Mouse (Mus musculus) thymus, adult 2 months (tissue): ENCODE measurements around the gene Zdhhc4. TPM values are rescaled to one million over a fixed set of nuclear protein-coding genes. Genes with fewer than 3 reads are reported as not detected.
A peak's percentile ranks its signal among the peaks of the same experiment; 100 is the strongest.

Experiments used
- DNase-seq: peaks from one replicate; pipeline ENCODE4 v3.0.0; 2021
- H3K27ac ChIP-seq: fragments of 200-500 bp; 2 replicates; pipeline ENCODE4 v1.5.1; 2012; ENCODE audit warnings: low read length, control low read depth; ENCODE audit not compliant: control insufficient read depth, insufficient read depth
- H3K27me3 ChIP-seq: fragments of 200-500 bp; 2 replicates; pipeline ENCODE4 v1.6.1; 2012; ENCODE audit warnings: mild to moderate bottlenecking, low read length, moderate library complexity, mixed read lengths; ENCODE audit not compliant: control insufficient read depth, insufficient read depth
- H3K36me3 ChIP-seq: fragments of 200-500 bp; 2 replicates; pipeline ENCODE4 v1.6.1; 2012; ENCODE audit warnings: mild to moderate bottlenecking, low read length, moderate library complexity; ENCODE audit not compliant: control insufficient read depth, insufficient read depth
- H3K4me1 ChIP-seq: fragments of 200-500 bp; replicated peaks from 2 replicates; pipeline ENCODE4 v1.6.1; 2012; ENCODE audit warnings: low read length; ENCODE audit not compliant: control insufficient read depth, insufficient read depth
- H3K4me3 ChIP-seq: fragments of 200-500 bp; 2 replicates; pipeline ENCODE4 v1.5.1; 2012; ENCODE audit warnings: mild to moderate bottlenecking, low read length, control low read depth, moderate library complexity; ENCODE audit not compliant: control insufficient read depth, insufficient read depth
- CTCF ChIP-seq: fragments of 200-500 bp; IDR thresholded peaks from 2 replicates; pipeline ENCODE4 v1.5.1; 2012; ENCODE audit warnings: mild to moderate bottlenecking, control low read depth, low read length, moderate library complexity, borderline replicate concordance; ENCODE audit not compliant: control insufficient read depth, poor library complexity, insufficient read depth; ENCODE audit errors: extremely low read depth
- POLR2A ChIP-seq: fragments of 200-500 bp; IDR thresholded peaks from 2 replicates; pipeline ENCODE4 v1.6.1; 2012; ENCODE audit warnings: mild to moderate bottlenecking, low read length, control low read depth, moderate library complexity; ENCODE audit not compliant: control insufficient read depth, poor library complexity, insufficient read depth; ENCODE audit errors: extremely low read depth
- WGBS: fragments of 180-500 bp; shearing (Covaris S2); methylation state at CpG from one replicate; pipeline ENCODE4 v1.1.7; 2018; 5-methylcytosine and 5-hydroxymethylcytosine counted together
- polyA plus RNA-seq: library from polyadenylated mRNA; depleted of rRNA; stranded (reverse); fragments of >200 nt; gene quantifications from 2 replicates; pipeline ENCODE4 v1.2.3, GENCODE M21; 2012

Gene Zdhhc4
- polyA plus RNA-seq, 1 experiment: 118 TPM

GRCm38 (mm10) chr5:143298391-143298790, 30.7 kb downstream of the Zdhhc4 start:
- 97% methylated on average over 7 of the region's 7 CpGs for WGBS
- H3K27ac ChIP-seq: no peak overlapping the region
- no peak for DNase-seq
- H3K36me3 ChIP-seq: peaks cover 32% of the 10 kb centered on the region
- H3K27me3 ChIP-seq: peaks cover 6% of the 10 kb centered on the region; the same call in 1 of the 2 replicates
- TF ChIP-seq CTCF (peak; percentile 46; the same call in 1 of the 2 replicates), POLR2A (no peak)
- 0 out of 2 replicates have a peak, but pooled peaks cover under 1% of the 10 kb centered on the region for H3K4me1 ChIP-seq
- no peak overlapping the region for H3K4me3 ChIP-seq

DNA sequence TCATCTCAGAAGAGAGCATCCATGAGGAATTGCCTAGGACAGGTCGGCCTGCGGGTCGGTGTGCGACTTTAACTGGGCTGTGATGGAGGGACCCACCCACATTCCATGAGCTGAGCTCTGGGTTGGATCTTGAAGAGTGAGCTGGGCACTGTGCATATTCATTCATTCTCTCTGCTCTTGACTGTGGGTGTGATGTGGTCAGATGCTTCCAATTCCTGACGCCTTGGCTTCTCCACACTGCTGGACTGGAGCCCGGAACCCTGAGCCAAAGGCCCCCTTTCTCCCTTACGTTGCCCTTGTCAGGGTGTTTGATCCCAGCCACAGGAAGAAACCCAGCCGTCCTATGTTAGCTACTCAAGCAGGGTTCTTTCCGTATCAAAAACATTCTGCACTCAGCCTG, 31.1 kb downstream of the Zdhhc4 start:
- DNase-seq: no peak
- 98% methylated on average over 9 of the region's 9 CpGs for WGBS
- TF ChIP-seq POLR2A (no peak), CTCF (no peak)
- 0 out of 2 replicates have a peak, but pooled peaks cover 2% of the 10 kb centered on the region for H3K4me1 ChIP-seq
- H3K36me3 ChIP-seq: peaks cover 28% of the 10 kb centered on the region
- H3K4me3 ChIP-seq: no peak overlapping the region
- H3K27ac ChIP-seq: no peak overlapping the region
- H3K27me3 ChIP-seq: peaks cover 8% of the 10 kb centered on the region; the same call in 1 of the 2 replicates

- WGBS: 94% methylated on average over 2 of the region's 2 CpGs
- H3K27me3 ChIP-seq: peaks cover 8% of the 10 kb centered on the region; the same call in 1 of the 2 replicates
These were observed 33.7 kb downstream of the Zdhhc4 start for GRCm38 (mm10) chr5:143295330-143295729.

DNA sequence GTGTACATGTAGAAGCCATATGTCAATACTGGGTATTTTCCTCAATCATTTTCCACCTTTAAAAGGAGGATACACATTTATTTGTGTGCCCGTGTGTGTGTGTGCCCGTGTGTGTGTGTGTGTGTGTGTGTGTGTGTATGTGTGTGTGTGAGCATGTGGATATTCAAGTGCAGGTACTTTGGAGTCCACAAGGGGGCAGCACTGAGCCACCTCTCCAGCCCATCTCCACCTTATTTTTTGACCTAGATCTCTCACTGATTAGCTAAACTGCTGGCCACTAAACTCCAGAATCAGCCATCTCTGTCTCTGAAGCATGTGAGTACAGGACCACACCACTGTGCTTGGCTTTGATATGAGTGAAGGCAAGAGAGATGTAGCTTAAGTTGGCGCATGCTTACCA, 34.2 kb downstream of the Zdhhc4 start:
- TF ChIP-seq POLR2A: no peak
- TF ChIP-seq CTCF: no peak
- Histone ChIP-seq H3K36me3 (peaks cover 4% of the 10 kb centered on the region), H3K4me1 (0 out of 2 replicates have a peak, but pooled peaks cover 2% of the 10 kb centered on the region), H3K4me3 (no peak overlapping the region), H3K27me3 (peaks cover 8% of the 10 kb centered on the region; the same call in 1 of the 2 replicates), H3K27ac (no peak overlapping the region)
- 94% methylated on average over 3 of the region's 3 CpGs for WGBS
- no peak for DNase-seq

More at GRCm38 (mm10) chr5:143295330-143295729, 33.7 kb downstream of the Zdhhc4 start:
- no peak for DNase-seq
- TF ChIP-seq CTCF (no peak), POLR2A (no peak)
- H3K27ac ChIP-seq: no peak overlapping the region
- H3K4me1 ChIP-seq: 0 out of 2 replicates have a peak, but pooled peaks cover 2% of the 10 kb centered on the region
- peaks cover 8% of the 10 kb centered on the region for H3K36me3 ChIP-seq
- no peak overlapping the region for H3K4me3 ChIP-seq

DNA sequence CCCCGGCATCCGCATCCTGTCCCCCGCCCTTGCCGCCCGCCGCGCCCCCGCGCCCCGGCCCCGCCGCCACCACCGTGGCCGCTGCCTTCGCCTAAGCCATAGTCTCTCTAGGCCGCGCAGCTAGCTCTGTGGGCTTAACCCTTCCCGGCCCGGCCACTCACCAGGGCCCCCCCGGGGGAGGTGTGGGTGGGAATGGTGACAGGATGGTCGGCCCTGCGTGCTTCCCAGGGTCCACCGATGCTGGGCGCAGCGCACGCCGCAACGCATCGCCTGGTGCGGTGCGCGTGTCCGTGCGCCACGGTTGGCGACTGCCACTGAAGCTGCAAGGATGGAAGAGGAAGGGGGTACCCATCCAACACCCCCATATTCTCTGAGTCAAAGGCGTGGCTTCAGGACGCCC, 35.7 kb downstream of the Zdhhc4 start, which contains the start of gene Zfp853:
TSS of gene Zfp853 (minus strand) at position 220 of the 400 bp plus-strand sequence.
- WGBS: 9% methylated on average over 38 of the region's 38 CpGs
- no peak within 1 kb of the TSS for H3K27ac ChIP-seq
- no peaks in the 10 kb centered on the region for H3K36me3 ChIP-seq
- TF ChIP-seq POLR2A (no peak), CTCF (no peak)
- peaks cover 11% of the 10 kb centered on the region; the same call in 1 of the 2 replicates for H3K27me3 ChIP-seq
- H3K4me3 ChIP-seq: no peak within 1 kb of the TSS
- H3K4me1 ChIP-seq: peaks cover 3% of the 10 kb centered on the region; the same call in 1 of the 2 replicates
- no peak for DNase-seq

GRCm38 (mm10) chr5:143292879-143293278, 36.2 kb downstream of the Zdhhc4 start:
- H3K4me1 ChIP-seq: peaks cover 7% of the 10 kb centered on the region
- H3K27ac ChIP-seq: no peak overlapping the region
- TF ChIP-seq CTCF: no peak
- no peak for TF ChIP-seq POLR2A
- peaks cover 17% of the 10 kb centered on the region; the same call in 1 of the 2 replicates for H3K27me3 ChIP-seq
- DNase-seq: no peak
- WGBS: 10% methylated on average over 16 of the region's 19 CpGs
- H3K4me3 ChIP-seq: no peak overlapping the region
- no peaks in the 10 kb centered on the region for H3K36me3 ChIP-seq

- H3K4me3 ChIP-seq: no peak overlapping the region
- H3K36me3 ChIP-seq: no peaks in the 10 kb centered on the region
- no peak for DNase-seq
- no peak for TF ChIP-seq POLR2A
- H3K4me1 ChIP-seq: peaks cover 11% of the 10 kb centered on the region
- no peak overlapping the region for H3K27ac ChIP-seq
- WGBS: 67% methylated on average over 9 of the region's 9 CpGs
- peaks cover 20% of the 10 kb centered on the region; the same call in 1 of the 2 replicates for H3K27me3 ChIP-seq
These were observed 39.8 kb downstream of the Zdhhc4 start for GRCm38 (mm10) chr5:143289299-143289698.
